Mouse (Mus musculus) kidney, embryonic 15.5 days (tissue): ENCODE measurements at regions not wholly inside any gene's neighbourhood (a gene's known extent, or its start where the extent isn't known, plus 50 kb on each side); places are given as distances from the start of the nearest gene placed in this dataset.
"Not testable (repeated sequence)": the region's sequence is repeated elsewhere in the genome, so short reads cannot be mapped to it uniquely, and the experiment has no call there.

Experiments
- ATAC-seq: fragments of 200-750 bp; cut with Nextera tagmentation; replicated peaks from 2 replicates; pipeline ENCODE4 v1.8.0; 2017; ENCODE audit warnings: moderate TSS enrichment; ENCODE audit not compliant: low FRiP score
- H3K27ac ChIP-seq: fragments of 300-500 bp; sonication (generic); 2 replicates; pipeline ENCODE4 v1.5.1; 2015; ENCODE audit warnings: mild to moderate bottlenecking, inconsistent platforms
- H3K27me3 ChIP-seq: fragments of 300-500 bp; sonication (generic); 2 replicates; pipeline ENCODE4 v1.6.1; 2015; ENCODE audit warnings: inconsistent platforms
- H3K36me3 ChIP-seq: fragments of 300-500 bp; sonication (generic); 2 replicates; pipeline ENCODE4 v1.6.1; 2015; ENCODE audit warnings: inconsistent platforms
- H3K4me1 ChIP-seq: fragments of 300-500 bp; sonication (generic); 2 replicates; pipeline ENCODE4 v1.6.1; 2015; ENCODE audit warnings: inconsistent platforms
- H3K4me2 ChIP-seq: fragments of 300-500 bp; sonication (generic); 2 replicates; pipeline ENCODE4 v1.6.1; 2015; ENCODE audit warnings: moderate library complexity, mild to moderate bottlenecking, inconsistent platforms
- H3K4me3 ChIP-seq: fragments of 300-500 bp; sonication (generic); replicated peaks from 2 replicates; pipeline ENCODE4 v1.5.1; 2015; ENCODE audit warnings: mild to moderate bottlenecking, inconsistent platforms
- H3K9ac ChIP-seq: fragments of 300-500 bp; sonication (generic); 2 replicates; pipeline ENCODE4 v1.6.1; 2015; ENCODE audit warnings: mild to moderate bottlenecking, inconsistent platforms
- H3K9me3 ChIP-seq: fragments of 300-500 bp; sonication (generic); replicated peaks from 2 replicates; pipeline ENCODE4 v1.6.1; 2016; ENCODE audit warnings: inconsistent platforms
- WGBS: fragments of 180-500 bp; shearing (Covaris S2); methylation state at CpG from one replicate; pipeline ENCODE4 v1.1.7; 2015; ENCODE audit warnings: mixed read lengths; 5-methylcytosine and 5-hydroxymethylcytosine counted together

DNA sequence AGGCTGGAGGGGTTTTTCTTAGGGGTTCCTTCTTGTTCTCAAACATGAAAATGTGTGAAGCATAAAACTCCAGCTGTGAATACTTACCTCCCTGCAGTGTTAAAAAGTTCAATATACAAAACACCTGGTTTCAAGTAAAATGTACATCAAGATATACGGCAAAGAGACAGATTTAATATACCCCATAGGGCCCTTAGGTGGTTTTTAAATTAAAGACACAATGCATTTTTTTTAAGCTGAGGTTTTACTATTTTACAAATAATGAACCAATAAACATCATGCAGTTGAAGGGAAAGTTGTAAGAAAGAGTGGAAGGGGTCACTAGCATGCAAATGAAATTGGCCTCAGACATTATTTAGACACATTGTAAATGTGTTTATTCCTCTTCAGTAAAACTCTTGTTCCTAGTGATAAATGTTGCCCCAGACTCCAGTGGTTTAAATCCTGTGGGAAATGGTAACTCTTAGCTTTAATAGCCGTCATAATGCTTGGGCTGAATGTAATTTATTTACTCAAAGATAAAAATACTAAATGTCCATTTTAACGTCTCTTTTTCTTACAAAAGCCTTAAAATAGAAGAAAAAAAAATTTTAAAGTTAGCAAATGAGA is 1337.9 kb downstream of the Efnb2 start:
- Histone ChIP-seq H3K9ac (no peak overlapping the region), H3K4me3 (no peak overlapping the region), H3K36me3 (no peaks in the 10 kb centered on the region), H3K27me3 (no peaks in the 10 kb centered on the region), H3K27ac (no peak overlapping the region), H3K4me1 (peaks cover 3% of the 10 kb centered on the region; the same call in 1 of the 2 replicates), H3K4me2 (no peak overlapping the region), H3K9me3 (no peaks in the 10 kb centered on the region)
- ATAC-seq, result no peak
- WGBS, result 44% methylated on average over 3 of the region's 3 CpGs

DNA sequence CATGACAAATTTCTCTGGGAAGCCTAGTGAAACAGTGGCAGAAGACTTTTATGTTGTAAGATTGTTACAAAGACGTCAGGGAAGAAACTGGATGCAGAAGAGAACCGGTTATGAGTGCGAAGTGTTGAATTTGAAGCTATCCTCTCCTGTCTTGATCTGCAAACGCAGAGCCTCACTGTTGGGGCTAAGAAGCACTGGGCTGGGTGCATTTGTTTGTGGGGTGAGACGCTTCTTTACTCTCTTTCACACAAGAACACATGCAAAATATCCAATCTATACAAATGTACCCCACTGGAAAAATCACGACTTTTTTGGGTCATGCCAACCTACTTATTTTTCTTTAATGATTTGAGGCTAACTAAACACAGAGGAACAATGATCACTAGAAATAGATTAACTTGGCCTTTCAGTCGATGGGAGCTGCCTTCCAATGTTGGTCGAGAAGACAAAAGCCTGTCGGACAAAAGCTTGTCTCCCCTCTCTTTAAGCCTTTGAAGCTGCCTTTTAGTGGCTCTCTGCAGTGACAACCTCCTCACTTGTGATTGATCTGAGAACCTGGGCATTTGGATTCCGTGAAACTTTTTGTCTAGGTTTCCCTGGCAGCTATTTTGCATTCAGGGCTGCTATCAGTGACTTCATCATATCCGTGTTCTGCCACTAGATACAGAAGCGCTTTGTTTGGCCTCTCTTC is 1338.5 kb downstream of the Efnb2 start:
- no peak overlapping the region for H3K9ac ChIP-seq
- no peak for ATAC-seq
- no peaks in the 10 kb centered on the region for H3K9me3 ChIP-seq
- H3K4me1 ChIP-seq, result peaks cover 3% of the 10 kb centered on the region; the same call in 1 of the 2 replicates
- no peak overlapping the region for H3K4me3 ChIP-seq
- WGBS, result 51% methylated on average over 12 of the region's 12 CpGs
- H3K36me3 ChIP-seq, result no peaks in the 10 kb centered on the region
- no peak overlapping the region for H3K27ac ChIP-seq
- no peak overlapping the region for H3K4me2 ChIP-seq
- H3K27me3 ChIP-seq, result no peaks in the 10 kb centered on the region

DNA sequence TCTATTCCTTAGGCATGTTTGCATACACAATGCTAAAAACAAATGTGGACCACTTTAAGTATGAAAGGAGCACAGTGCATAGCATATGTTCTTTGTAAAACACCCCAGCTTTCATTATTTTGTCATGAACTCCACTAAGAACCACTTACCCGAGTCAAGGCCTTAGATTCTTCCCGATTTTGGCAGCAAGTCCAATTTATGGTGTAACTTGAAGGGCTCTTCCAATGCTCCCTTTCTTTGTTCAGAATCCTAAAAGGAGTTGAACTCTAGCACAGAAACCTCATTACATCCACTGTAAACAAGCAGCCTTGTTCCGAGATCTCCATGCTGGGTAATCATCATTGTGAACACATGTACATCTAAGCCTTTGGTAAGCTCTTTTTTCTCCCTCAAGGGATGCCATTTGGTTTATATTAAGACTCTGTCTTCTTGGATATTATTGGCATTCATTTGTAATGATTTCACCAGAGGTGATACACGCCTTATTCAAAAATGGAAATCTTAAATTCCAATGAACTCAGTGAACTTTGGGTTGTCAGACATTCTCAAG is 1344.2 kb downstream of the Efnb2 start:
- no peaks in the 10 kb centered on the region for H3K27me3 ChIP-seq
- no peaks in the 10 kb centered on the region for H3K9me3 ChIP-seq
- H3K9ac ChIP-seq, result no peak overlapping the region
- no peak overlapping the region for H3K4me3 ChIP-seq
- 76% methylated on average over 4 of the region's 4 CpGs for WGBS
- H3K36me3 ChIP-seq, result no peaks in the 10 kb centered on the region
- no peaks in the 10 kb centered on the region for H3K4me1 ChIP-seq
- H3K27ac ChIP-seq, result no peak overlapping the region
- H3K4me2 ChIP-seq, result no peak overlapping the region
- no peak for ATAC-seq

DNA sequence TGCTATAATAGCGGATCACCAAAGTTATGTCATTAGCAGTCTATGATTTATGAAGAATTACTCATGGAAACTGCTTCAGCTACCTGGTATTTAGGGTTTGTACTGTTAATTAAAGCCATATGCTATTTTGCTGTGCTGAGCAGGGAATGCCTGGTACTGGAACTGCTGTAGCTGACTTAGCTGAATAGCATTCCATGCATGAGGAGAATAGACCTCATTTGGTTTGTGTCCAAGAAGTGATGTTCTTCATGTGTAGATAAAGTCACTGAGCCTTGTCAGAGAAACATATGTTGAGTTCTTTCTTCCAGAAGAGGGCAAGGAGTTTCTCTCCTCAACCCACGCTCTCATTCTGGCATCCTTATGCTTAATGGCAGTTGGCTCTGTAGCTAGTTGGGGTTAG is 1351.8 kb downstream of the Efnb2 start:
- WGBS, result 84% methylated on average over 2 of the region's 2 CpGs
- H3K4me1 ChIP-seq, result no peaks in the 10 kb centered on the region

DNA sequence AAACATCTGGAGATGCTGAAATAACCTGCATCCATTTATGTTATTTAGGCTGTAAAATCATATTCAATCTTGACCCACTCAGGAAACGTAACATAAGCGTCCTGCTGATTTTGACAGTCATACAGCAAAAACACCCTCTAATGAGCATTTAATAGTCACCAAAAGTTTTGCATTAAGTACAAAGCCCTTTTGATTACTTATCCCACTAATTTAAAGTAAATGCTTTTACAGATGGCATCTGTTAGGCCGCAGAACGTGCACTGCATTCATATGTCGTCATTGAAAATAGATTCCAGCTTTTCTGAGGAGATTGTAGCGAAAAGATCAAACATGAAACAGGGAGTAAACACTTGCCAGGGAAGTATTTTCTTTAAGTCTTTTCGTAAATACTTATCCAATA is 1371.7 kb downstream of the Efnb2 start:
- Histone ChIP-seq H3K27me3 (no peaks in the 10 kb centered on the region), H3K4me3 (no peak overlapping the region), H3K4me2 (no peak overlapping the region), H3K36me3 (no peaks in the 10 kb centered on the region), H3K9me3 (no peaks in the 10 kb centered on the region), H3K4me1 (no peaks in the 10 kb centered on the region), H3K9ac (no peak overlapping the region), H3K27ac (no peak overlapping the region)
- WGBS, result 75% methylated on average over 7 of the region's 7 CpGs
- ATAC-seq, result no peak

More for the DNA sequence above, 1351.8 kb downstream of the Efnb2 start:
- no peak overlapping the region for H3K4me2 ChIP-seq
- H3K27me3 ChIP-seq, result no peaks in the 10 kb centered on the region
- H3K27ac ChIP-seq, result no peak overlapping the region
- no peak for ATAC-seq
- no peaks in the 10 kb centered on the region for H3K9me3 ChIP-seq
- no peak overlapping the region for H3K4me3 ChIP-seq
- H3K9ac ChIP-seq, result no peak overlapping the region
- no peaks in the 10 kb centered on the region for H3K36me3 ChIP-seq

DNA sequence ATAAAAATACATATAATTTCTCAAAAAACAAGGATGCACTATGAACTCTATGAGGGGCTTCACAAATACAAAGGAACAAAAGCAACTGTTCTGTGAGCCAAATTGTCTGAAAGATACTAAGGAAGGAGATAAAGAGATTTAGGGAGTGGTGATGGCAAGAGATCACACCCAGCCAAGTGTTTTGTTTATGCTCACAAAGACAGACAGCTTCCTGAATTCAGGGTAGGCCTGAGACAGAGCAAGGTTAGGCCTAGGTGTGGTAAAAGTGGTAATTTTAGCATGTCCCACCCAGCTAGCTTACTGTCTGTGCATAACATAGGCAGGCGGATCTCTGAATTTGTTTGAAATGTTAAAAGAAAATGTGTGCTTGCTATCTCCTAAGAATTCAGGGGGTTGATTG is 1374.5 kb downstream of the Efnb2 start:
- Histone ChIP-seq H3K27ac (no peak overlapping the region), H3K4me1 (no peaks in the 10 kb centered on the region), H3K4me3 (no peak overlapping the region), H3K4me2 (no peak overlapping the region), H3K36me3 (no peaks in the 10 kb centered on the region), H3K27me3 (no peaks in the 10 kb centered on the region), H3K9ac (no peak overlapping the region), H3K9me3 (no peaks in the 10 kb centered on the region)
- no peak for ATAC-seq
- 92% methylated on average over 1 of the region's 1 CpGs for WGBS

DNA sequence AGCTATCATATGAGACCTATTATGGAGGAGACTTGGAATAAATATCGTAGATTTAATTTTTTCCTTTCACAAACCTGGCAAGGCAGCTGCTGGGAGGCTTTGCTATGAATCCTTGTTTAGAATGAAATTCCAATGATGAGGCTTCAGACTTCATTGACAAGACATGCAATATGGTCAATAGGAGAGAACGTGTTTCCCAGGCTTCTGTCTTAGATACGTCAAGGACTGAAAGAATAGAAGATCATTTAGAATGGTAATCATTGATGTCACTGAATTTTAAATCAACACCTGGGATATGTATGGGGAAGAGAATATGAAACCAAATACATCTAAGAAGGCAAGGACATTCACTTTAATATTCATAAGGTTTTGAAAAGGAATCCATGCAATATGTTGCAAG is 1393.6 kb downstream of the Efnb2 start:
- H3K4me1 ChIP-seq, result no peaks in the 10 kb centered on the region
- no peaks in the 10 kb centered on the region for H3K9me3 ChIP-seq
- no peak overlapping the region for H3K27ac ChIP-seq
- no peak overlapping the region for H3K4me3 ChIP-seq
- H3K36me3 ChIP-seq, result no peaks in the 10 kb centered on the region
- no peak overlapping the region for H3K4me2 ChIP-seq
- no peaks in the 10 kb centered on the region for H3K27me3 ChIP-seq
- ATAC-seq, result no peak
- H3K9ac ChIP-seq, result no peak overlapping the region
- WGBS, result 93% methylated on average over 3 of the region's 3 CpGs

DNA sequence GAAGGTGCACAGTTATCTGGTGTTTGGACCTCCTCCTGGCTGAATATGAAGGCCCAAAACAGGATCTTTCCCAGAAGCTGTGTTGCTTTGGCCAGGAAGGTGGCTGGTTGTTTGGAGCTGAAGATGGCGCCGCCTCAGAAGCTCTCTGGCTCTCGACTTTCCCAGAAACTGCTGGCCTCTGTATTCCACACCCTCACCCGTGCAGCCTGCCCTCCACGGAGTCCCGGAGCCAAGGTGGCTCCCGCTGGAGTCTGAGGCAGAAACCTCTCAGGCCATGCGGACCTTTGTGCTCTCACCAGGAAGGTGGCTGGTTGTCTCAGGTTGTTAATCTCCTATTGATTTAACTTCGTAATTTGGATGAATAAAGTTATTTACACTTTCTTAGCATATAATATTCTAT is 1406.7 kb downstream of the Efnb2 start:
- 92% methylated on average over 9 of the region's 9 CpGs for WGBS
- not testable (repeated sequence) for H3K9me3 ChIP-seq, H3K27me3 ChIP-seq, ATAC-seq, H3K9ac ChIP-seq, H3K4me3 ChIP-seq, H3K36me3 ChIP-seq, H3K27ac ChIP-seq, H3K4me2 ChIP-seq, H3K4me1 ChIP-seq

DNA sequence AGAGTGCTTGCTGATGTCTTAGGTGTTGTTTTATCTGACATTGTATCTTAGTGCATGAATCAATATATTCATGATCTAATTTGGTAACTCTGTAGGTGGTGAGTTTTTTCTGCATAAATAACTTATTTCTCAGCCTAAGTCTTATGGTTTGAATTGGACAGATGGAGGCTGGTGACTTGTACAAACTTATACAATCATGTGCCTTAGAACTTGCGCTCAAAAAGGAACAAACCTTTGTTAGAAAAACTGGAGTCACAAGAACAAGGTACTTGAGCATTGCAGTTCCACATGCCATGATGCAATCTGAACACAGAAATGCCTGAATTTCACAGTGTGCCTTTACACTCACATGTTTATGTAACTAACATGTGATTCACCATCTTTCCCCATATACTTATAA is 1420.7 kb downstream of the Efnb2 start:
- H3K4me1 ChIP-seq, result no peaks in the 10 kb centered on the region
- 92% methylated on average over 1 of the region's 1 CpGs for WGBS
- no peak overlapping the region for H3K9ac ChIP-seq
- no peaks in the 10 kb centered on the region for H3K36me3 ChIP-seq
- ATAC-seq, result no peak
- no peak overlapping the region for H3K27ac ChIP-seq
- no peaks in the 10 kb centered on the region for H3K9me3 ChIP-seq
- H3K4me3 ChIP-seq, result no peak overlapping the region
- no peak overlapping the region for H3K4me2 ChIP-seq
- H3K27me3 ChIP-seq, result no peaks in the 10 kb centered on the region

DNA sequence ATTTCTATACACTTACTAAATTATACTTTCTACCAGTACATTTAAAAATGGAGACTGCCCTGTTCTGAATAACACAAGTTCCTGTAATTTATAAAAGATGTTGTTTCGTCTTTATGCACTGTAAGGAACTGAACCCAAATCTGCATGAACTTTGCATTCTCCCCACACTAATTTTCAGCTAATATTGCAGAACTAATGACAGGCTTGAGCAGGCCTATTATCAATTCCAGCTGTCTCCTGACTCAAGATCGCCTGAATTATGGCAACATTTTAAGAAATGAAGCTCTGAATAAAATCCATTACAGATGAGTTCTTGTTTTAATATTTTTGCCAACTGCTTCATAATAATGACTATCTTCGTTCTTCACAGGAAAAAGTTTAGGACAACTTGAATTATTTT is 1427.0 kb downstream of the Efnb2 start:
- H3K36me3 ChIP-seq, result no peaks in the 10 kb centered on the region
- H3K27ac ChIP-seq, result no peak overlapping the region
- no peak for ATAC-seq
- no peak overlapping the region for H3K9ac ChIP-seq
- H3K4me2 ChIP-seq, result no peak overlapping the region
- WGBS, result 79% methylated on average over 3 of the region's 3 CpGs
- H3K27me3 ChIP-seq, result no peaks in the 10 kb centered on the region
- no peak overlapping the region for H3K4me3 ChIP-seq
- H3K4me1 ChIP-seq, result no peaks in the 10 kb centered on the region
- H3K9me3 ChIP-seq, result no peaks in the 10 kb centered on the region

DNA sequence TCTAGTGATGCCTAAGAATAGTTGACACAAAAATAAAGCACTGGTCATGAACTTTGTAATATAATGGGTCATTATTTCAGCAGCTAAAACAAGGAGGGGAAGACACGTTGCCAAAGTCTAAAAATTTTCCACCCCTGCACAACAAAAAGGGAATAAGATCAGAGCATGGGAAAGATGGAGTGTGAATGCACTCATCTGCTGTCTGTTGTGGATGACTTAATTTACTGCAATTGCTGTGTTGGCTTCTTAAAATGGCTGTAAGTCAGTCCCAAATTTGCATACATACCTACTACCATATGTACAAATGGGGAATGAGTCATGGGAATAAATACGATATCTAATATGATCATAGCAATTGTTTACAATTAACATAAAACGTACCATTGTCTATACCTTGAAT is 1441.7 kb downstream of the Efnb2 start:
- H3K27me3 ChIP-seq, result no peaks in the 10 kb centered on the region
- H3K4me1 ChIP-seq, result no peaks in the 10 kb centered on the region
- WGBS, result 69% methylated on average over 3 of the region's 3 CpGs
- no peak overlapping the region for H3K9ac ChIP-seq
- H3K27ac ChIP-seq, result no peak overlapping the region
- H3K36me3 ChIP-seq, result no peaks in the 10 kb centered on the region
- no peak overlapping the region for H3K4me3 ChIP-seq
- no peak for ATAC-seq
- no peak overlapping the region for H3K4me2 ChIP-seq
- no peaks in the 10 kb centered on the region for H3K9me3 ChIP-seq

DNA sequence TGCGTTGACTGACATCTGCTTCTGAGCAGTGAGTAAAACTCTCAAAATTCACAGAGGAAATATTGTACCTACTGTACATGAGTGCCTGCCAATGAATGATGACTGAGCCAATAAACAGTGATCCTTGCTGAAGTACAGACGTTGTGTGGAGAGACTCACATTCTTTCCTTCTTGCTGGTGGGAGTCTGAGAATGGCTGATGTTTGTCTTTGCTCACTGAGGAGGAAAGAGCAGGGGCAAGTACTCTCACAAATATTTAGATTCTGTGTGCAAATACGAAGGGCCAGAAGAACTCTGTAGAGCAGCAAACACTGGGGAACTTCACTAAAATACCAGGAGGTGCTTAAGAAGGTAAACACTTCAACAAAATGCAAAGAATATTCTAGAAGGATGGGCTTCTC is 1453.9 kb downstream of the Efnb2 start:
- no peaks in the 10 kb centered on the region for H3K36me3 ChIP-seq
- no peaks in the 10 kb centered on the region for H3K9me3 ChIP-seq
- no peak overlapping the region for H3K9ac ChIP-seq
- H3K4me3 ChIP-seq, result no peak overlapping the region
- 0 out of 2 replicates have a peak, but pooled peaks have one; percentile 40 for ATAC-seq
- no peak overlapping the region for H3K27ac ChIP-seq
- 48% methylated on average over 3 of the region's 3 CpGs for WGBS
- H3K27me3 ChIP-seq, result no peaks in the 10 kb centered on the region
- H3K4me2 ChIP-seq, result no peak overlapping the region
- no peaks in the 10 kb centered on the region for H3K4me1 ChIP-seq

DNA sequence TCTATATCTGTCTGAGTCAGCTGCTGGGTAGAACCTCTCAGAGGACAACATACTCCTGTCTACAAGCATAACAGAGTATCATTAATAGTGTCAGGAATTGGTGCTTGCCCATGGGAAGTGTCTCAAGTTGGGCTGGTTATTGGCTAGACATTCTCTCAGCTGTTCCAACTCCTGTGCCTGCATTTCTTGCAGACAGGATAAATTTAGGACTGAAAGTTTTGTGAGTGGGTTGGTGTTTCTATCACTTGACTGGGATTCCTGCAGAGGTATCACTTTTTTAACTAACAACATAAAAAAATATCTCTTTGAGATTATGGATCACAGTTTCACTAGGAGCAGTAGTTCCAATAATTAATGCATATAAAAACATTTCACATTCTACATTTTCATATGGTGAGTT is 1454.4 kb downstream of the Efnb2 start:
- H3K4me3 ChIP-seq, result no peak overlapping the region
- H3K4me2 ChIP-seq, result no peak overlapping the region
- H3K9me3 ChIP-seq, result no peaks in the 10 kb centered on the region
- no peaks in the 10 kb centered on the region for H3K36me3 ChIP-seq
- ATAC-seq, result no peak
- H3K4me1 ChIP-seq, result no peaks in the 10 kb centered on the region
- H3K27me3 ChIP-seq, result no peaks in the 10 kb centered on the region
- H3K27ac ChIP-seq, result no peak overlapping the region
- no peak overlapping the region for H3K9ac ChIP-seq
